Mouse (Mus musculus) neural tube, embryonic 14.5 days (tissue): Measurements from ENCODE around the gene Pitpnm2. TPM values are rescaled to one million over a fixed set of nuclear protein-coding genes. Genes with fewer than 3 reads are reported as not detected.

Experiments
- ATAC-seq: fragments of 200-750 bp; cut with Nextera tagmentation; 2 replicates; pipeline ENCODE4 v1.8.0; 2017; ENCODE audit warnings: low read depth, mild to moderate bottlenecking, moderate TSS enrichment, moderate library complexity
- H3K27ac ChIP-seq: fragments of 300-500 bp; sonication (generic); 2 replicates; pipeline ENCODE4 v1.5.1; 2014; ENCODE audit warnings: low read depth, mild to moderate bottlenecking, control low read depth, low read length, moderate library complexity, mixed read lengths
- H3K27me3 ChIP-seq: fragments of 300-500 bp; sonication (generic); 2 replicates; pipeline ENCODE4 v1.6.1; 2014; ENCODE audit warnings: low read length; ENCODE audit not compliant: control insufficient read depth, insufficient read depth
- H3K36me3 ChIP-seq: fragments of 300-500 bp; sonication (generic); 2 replicates; pipeline ENCODE4 v1.6.1; 2014; ENCODE audit warnings: low read length, mixed read lengths; ENCODE audit not compliant: control insufficient read depth, insufficient read depth
- H3K4me1 ChIP-seq: fragments of 300-500 bp; sonication (generic); 2 replicates; pipeline ENCODE4 v1.6.1; 2014; ENCODE audit warnings: low read length; ENCODE audit not compliant: control insufficient read depth, insufficient read depth
- H3K4me2 ChIP-seq: fragments of 300-500 bp; sonication (generic); 2 replicates; pipeline ENCODE4 v1.6.1; 2014; ENCODE audit warnings: mild to moderate bottlenecking, low read depth, low read length, control low read depth
- H3K4me3 ChIP-seq: fragments of 300-500 bp; sonication (generic); 2 replicates; pipeline ENCODE4 v1.5.1; 2014; ENCODE audit warnings: low read depth, low read length, control low read depth, mixed read lengths
- H3K9ac ChIP-seq: fragments of 300-500 bp; sonication (generic); replicated peaks from 2 replicates; pipeline ENCODE4 v1.6.1; 2014; ENCODE audit warnings: low read depth, mild to moderate bottlenecking, control low read depth, low read length, mixed read lengths
- H3K9me3 ChIP-seq: fragments of 300-500 bp; sonication (generic); 2 replicates; pipeline ENCODE4 v1.6.1; 2016; ENCODE audit warnings: low read length; ENCODE audit not compliant: control insufficient read depth
- WGBS: fragments of 180-500 bp; shearing (Covaris S2); extraction: QIAGEN DNeasy Blood & Tissue Kit; methylation state at CpG from one replicate; pipeline ENCODE4 v1.1.7; 2014; 5-methylcytosine and 5-hydroxymethylcytosine counted together
- polyA plus RNA-seq: library from polyadenylated mRNA; unstranded; fragments of >200 nt; fragmentation: Nextera tagmentation; extraction: Ambion mirVana; gene quantifications from 2 replicates; pipeline ENCODE4 v1.2.1, GENCODE M21; 2014

Pitpnm2 gene
- polyA plus RNA-seq, 1 experiment from 2014 or later: 14.3 TPM

DNA sequence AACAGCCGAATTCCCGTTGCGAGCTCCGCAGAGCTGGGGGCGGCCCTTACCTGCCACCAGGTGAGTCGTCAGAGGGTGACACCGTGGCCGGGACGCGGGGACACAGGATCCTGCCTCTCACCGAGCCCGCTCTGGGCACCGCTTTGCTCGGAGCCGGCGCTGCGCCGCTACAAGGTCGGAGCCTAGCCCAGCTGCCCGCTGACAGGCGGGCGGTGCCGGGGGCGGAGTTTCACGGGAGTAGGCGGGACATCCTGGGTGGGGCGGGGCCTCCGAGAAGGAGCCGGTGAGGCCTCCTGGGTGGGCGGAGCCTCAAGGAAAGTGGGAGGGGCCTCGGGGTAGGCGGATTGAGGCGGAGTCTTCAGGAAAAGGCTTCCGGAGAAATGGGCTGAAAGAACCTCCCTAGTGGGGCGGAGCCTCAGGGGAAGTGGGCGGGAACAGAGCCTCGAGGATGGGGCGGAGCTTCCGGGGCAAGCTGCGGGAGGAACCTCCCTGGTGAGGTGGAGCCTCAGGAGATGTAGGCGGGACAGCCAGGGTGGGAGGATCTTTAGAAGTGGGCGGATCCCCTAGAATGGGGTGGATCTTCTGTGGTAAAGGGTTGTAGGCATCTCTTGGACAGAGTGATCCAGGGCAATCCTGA is 153.8 kb downstream of the Pitpnm2 start, which contains the start of gene Abcb9:
Gene Abcb9, minus strand, starts transcription at position 203 of the 637 bp plus-strand sequence.
- no peaks in the 10 kb centered on the region for H3K9me3 ChIP-seq
- no peaks in the 10 kb centered on the region for H3K4me1 ChIP-seq
- under 1% methylated on average over 40 of the region's 42 CpGs for WGBS
- H3K36me3 ChIP-seq: no peaks in the 10 kb centered on the region
- H3K4me2 ChIP-seq: peak within 1 kb of the TSS; percentile 64
- no peak within 1 kb of the TSS for H3K27ac ChIP-seq
- peak within 1 kb of the TSS; percentile 60 for H3K9ac ChIP-seq
- H3K27me3 ChIP-seq: peaks cover 5% of the 10 kb centered on the region; the same call in 1 of the 2 replicates
- ATAC-seq: peak; percentile 79
- H3K4me3 ChIP-seq: peak within 1 kb of the TSS; percentile 47

DNA sequence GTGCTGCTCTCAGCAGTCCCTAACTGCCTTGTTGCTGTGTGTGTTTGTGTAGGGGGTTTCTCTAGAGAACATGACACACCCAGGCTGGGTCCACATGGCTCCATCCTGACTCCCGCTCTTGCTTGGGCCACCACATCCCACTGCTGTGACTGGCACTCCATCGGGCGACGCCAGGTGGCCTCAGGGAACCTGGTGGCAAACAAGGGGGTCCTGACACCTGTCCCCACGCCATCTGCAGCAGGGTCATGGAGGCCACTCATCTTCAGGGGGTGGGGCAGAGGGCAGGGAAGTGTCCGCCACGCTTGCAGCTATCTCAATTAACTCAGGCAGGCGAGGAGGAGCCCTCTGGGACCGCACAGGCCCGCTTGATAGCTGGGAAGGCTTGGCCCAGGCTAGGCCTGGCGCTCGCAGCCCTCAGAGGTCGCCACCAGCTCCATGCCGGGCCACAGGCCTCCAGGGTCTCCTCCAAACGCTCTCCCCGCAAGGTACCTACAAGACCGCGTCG is 154.4 kb downstream of the Pitpnm2 start:
- Histone ChIP-seq H3K4me3 (peak overlapping the region; percentile 47), H3K36me3 (no peaks in the 10 kb centered on the region), H3K4me2 (peak overlapping the region; percentile 64), H3K9ac (peak overlapping the region; percentile 60), H3K27me3 (peaks cover 5% of the 10 kb centered on the region; the same call in 1 of the 2 replicates), H3K4me1 (no peaks in the 10 kb centered on the region), H3K9me3 (no peaks in the 10 kb centered on the region), H3K27ac (no peak overlapping the region)
- peak; percentile 73 for ATAC-seq
- 10% methylated on average over 19 of the region's 19 CpGs for WGBS

DNA sequence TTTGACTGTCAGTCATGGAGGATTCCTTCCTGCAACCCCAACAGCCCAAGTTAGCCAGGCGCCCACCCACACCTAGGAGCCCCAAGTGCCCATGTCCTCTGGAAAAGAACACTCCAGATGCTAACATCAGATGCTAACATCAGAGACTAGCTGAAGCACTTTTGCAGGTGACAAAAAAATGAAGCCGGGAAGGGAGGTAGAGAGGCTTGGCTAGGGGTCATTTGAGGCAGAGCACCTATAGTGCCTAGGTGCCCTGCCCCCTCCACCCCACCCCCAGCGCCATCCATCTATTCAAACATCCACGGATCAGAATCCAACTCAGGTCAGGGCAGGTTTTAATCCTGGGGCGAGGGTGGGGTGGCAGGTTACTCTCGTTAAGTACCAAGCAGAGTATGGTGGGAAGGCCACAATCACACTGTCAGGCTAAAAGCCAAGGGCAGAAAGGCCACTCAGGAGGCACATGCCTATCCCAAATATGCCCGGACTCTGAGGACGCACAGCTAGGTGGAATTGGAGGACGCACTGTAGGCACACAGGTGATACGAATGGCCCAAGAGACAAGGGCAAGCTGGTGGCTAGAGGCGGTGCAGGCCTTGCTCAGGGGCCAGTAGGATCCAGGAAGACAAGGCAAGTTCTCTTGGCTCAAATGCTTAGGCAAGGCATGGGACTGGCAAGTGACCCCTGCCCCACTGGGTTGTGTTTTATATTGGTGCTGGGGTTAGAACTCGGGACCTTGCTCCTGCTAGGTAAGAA is 155.5 kb downstream of the Pitpnm2 start:
- Histone ChIP-seq H3K4me2 (0 out of 2 replicates have a peak overlapping the region, but pooled peaks have one; percentile 64), H3K36me3 (no peaks in the 10 kb centered on the region), H3K27ac (no peak overlapping the region), H3K9me3 (no peaks in the 10 kb centered on the region), H3K27me3 (peaks cover 5% of the 10 kb centered on the region; the same call in 1 of the 2 replicates), H3K4me1 (no peaks in the 10 kb centered on the region), H3K4me3 (no peak overlapping the region), H3K9ac (0 out of 2 replicates have a peak overlapping the region, but pooled peaks have one; percentile 11)
- 91% methylated on average over 12 of the region's 12 CpGs for WGBS
- no peak for ATAC-seq

- Histone ChIP-seq H3K4me3 (no peak overlapping the region), H3K4me2 (no peak overlapping the region), H3K9ac (no peak overlapping the region), H3K36me3 (no peaks in the 10 kb centered on the region), H3K27ac (no peak overlapping the region), H3K4me1 (no peaks in the 10 kb centered on the region), H3K27me3 (peaks cover 5% of the 10 kb centered on the region; the same call in 1 of the 2 replicates), H3K9me3 (no peaks in the 10 kb centered on the region)
- no peak for ATAC-seq
- 73% methylated on average over 11 of the region's 11 CpGs for WGBS
Measured at GRCm38 (mm10) chr5:124093120-124093794, 156.3 kb downstream of the Pitpnm2 start.

GRCm38 (mm10) chr5:124091951-124092406 is 157.6 kb downstream of the Pitpnm2 start:
- H3K4me2 ChIP-seq: no peak overlapping the region
- WGBS: 77% methylated on average over 9 of the region's 9 CpGs
- no peak overlapping the region for H3K27ac ChIP-seq
- no peaks in the 10 kb centered on the region for H3K36me3 ChIP-seq
- peaks cover 5% of the 10 kb centered on the region; the same call in 1 of the 2 replicates for H3K27me3 ChIP-seq
- H3K4me1 ChIP-seq: no peaks in the 10 kb centered on the region
- no peak for ATAC-seq
- no peak overlapping the region for H3K9ac ChIP-seq
- H3K9me3 ChIP-seq: no peaks in the 10 kb centered on the region
- no peak overlapping the region for H3K4me3 ChIP-seq

GRCm38 (mm10) chr5:124089868-124090267 is 159.7 kb downstream of the Pitpnm2 start:
- no peak for ATAC-seq
- Histone ChIP-seq H3K27me3 (peaks cover 3% of the 10 kb centered on the region; the same call in 1 of the 2 replicates), H3K27ac (no peak overlapping the region), H3K9ac (no peak overlapping the region), H3K4me2 (no peak overlapping the region), H3K4me1 (no peaks in the 10 kb centered on the region), H3K4me3 (no peak overlapping the region), H3K9me3 (no peaks in the 10 kb centered on the region), H3K36me3 (no peaks in the 10 kb centered on the region)
- 91% methylated on average over 23 of the region's 23 CpGs for WGBS

DNA sequence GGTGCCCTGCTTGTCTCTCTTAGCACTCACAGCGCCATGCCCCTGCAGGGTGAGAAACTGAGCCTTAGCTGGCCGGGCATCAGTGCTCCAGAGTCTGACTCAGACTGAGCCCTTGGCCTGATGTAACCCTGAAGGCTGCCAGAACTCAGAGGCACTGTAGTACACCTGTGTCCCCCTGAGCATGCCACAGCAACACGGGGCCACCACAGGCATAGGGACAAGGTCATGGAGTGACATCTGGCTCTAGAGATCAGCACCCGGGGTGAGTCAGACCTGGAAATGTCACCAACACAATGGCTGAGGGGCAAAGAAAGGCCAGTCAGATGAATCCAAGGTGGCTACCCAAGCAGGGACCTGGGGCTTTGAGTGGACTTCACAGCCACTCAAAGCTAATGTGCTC is 162.7 kb downstream of the Pitpnm2 start:
- WGBS: 89% methylated on average over 4 of the region's 4 CpGs
- no peak overlapping the region for H3K27ac ChIP-seq
- H3K4me1 ChIP-seq: no peaks in the 10 kb centered on the region

GRCm38 (mm10) chr5:124085513-124085912 is 164.0 kb downstream of the Pitpnm2 start:
- Histone ChIP-seq H3K9me3 (no peaks in the 10 kb centered on the region), H3K9ac (no peak overlapping the region)
- 82% methylated on average over 3 of the region's 3 CpGs for WGBS

More for the DNA sequence above, 162.7 kb downstream of the Pitpnm2 start:
- Histone ChIP-seq H3K4me2 (no peak overlapping the region), H3K9ac (no peak overlapping the region), H3K27me3 (no peaks in the 10 kb centered on the region), H3K36me3 (no peaks in the 10 kb centered on the region), H3K9me3 (no peaks in the 10 kb centered on the region), H3K4me3 (no peak overlapping the region)
- no peak for ATAC-seq

More at GRCm38 (mm10) chr5:124085513-124085912, 164.0 kb downstream of the Pitpnm2 start:
- Histone ChIP-seq H3K27ac (no peak overlapping the region), H3K4me2 (no peak overlapping the region), H3K27me3 (no peaks in the 10 kb centered on the region), H3K4me1 (no peaks in the 10 kb centered on the region), H3K4me3 (no peak overlapping the region), H3K36me3 (no peaks in the 10 kb centered on the region)
- no peak for ATAC-seq
